Mouse (Mus musculus): ENCODE data around the gene Tctex1d4.

GRCm38 (mm10) chr4:117140613-117141012 is 14.0 kb downstream of the Tctex1d4 start:
- no peak for TF ChIP-seq GATA1 (IDR thresholded peaks at IDR 0.05; ENCODE audit: low read length)
- TF ChIP-seq TAL1 (IDR thresholded peaks at IDR 0.05; ENCODE audit: low read length), result no peak
